Mouse (Mus musculus) cerebellum, adult 2 months (tissue): ENCODE measurements around the gene Srf.
"Not testable (repeated sequence)": the region's sequence is repeated elsewhere in the genome, so short reads cannot be mapped to it uniquely, and the experiment has no call there.

Experiments used
- CTCF ChIP-seq: fragments of 200-500 bp; IDR thresholded peaks from 2 replicates; pipeline ENCODE4 v1.5.1; 2011; ENCODE audit warnings: low read depth, mild to moderate bottlenecking, control low read depth, low read length, moderate library complexity, borderline replicate concordance; ENCODE audit not compliant: insufficient read depth
- POLR2A ChIP-seq: fragments of 200-500 bp; IDR thresholded peaks from 2 replicates; pipeline ENCODE4 v1.6.1; 2011; ENCODE audit warnings: low read length, control low read depth, borderline replicate concordance; ENCODE audit not compliant: insufficient read depth

DNA sequence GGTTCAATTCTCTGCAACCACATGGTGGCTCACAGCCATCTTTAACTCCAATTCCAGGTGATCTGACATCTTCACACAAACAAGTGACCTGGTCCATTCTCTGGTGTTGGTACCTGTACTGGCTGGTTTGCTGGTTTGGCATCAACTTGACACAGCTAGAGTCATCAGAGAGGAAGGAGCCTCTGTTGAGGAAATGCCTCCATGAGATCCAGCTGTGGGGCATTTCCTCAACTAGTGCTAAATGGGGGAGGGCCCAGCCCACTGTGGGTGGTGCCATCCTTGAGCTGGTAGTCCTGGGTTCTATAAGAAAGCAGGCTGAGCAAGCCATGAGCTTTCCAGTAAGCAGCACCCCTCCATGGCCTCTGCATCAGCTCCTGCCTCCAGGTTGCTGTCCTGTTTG is 1.3 kb upstream of the Srf start:
- not testable (repeated sequence) for TF ChIP-seq POLR2A, CTCF
